Mouse (Mus musculus) neural tube, embryonic 12.5 days (tissue): ENCODE measurements around the gene Eef1akmt1. TPM values are rescaled to one million over a fixed set of nuclear protein-coding genes. Genes with fewer than 3 reads are reported as not detected.

Experiments
- polyA plus RNA-seq: library from polyadenylated mRNA; unstranded; fragments of >200 nt; fragmentation: Nextera tagmentation; extraction: Ambion mirVana; gene quantifications from 2 replicates; pipeline ENCODE4 v1.2.1, GENCODE M21; 2016

Eef1akmt1 gene
- polyA plus RNA-seq, 1 experiment from 2014 or later = 80.8 TPM

Other genes starting within 250 kb of the Eef1akmt1 start
- 8.1 and 9.4 TPM in 2 replicates for gene Cryl1, start 173.1 kb downstream of the Eef1akmt1 start, polyA plus RNA-seq
- 14.7 and 16.1 TPM in 2 replicates for gene Ift88, start 147.6 kb downstream of the Eef1akmt1 start, polyA plus RNA-seq
- 3.4 and 3.6 TPM in 2 replicates for gene Il17d, start 46.8 kb downstream of the Eef1akmt1 start, polyA plus RNA-seq
- 20.1 and 21.6 TPM in 2 replicates for gene Xpo4, start 93.8 kb upstream of the Eef1akmt1 start, polyA plus RNA-seq
- not detected in 2 replicates for gene Gm49361, start 174.5 kb upstream of the Eef1akmt1 start, polyA plus RNA-seq
- gene Lats2, start 186.8 kb upstream of the Eef1akmt1 start, polyA plus RNA-seq = 18.6 and 20.6 TPM in 2 replicates
- 24.7 and 26.2 TPM in 2 replicates for gene Sap18, start 226.6 kb upstream of the Eef1akmt1 start, polyA plus RNA-seq